Mouse (Mus musculus): Measurements from ENCODE around the gene Mier1.

DNA sequence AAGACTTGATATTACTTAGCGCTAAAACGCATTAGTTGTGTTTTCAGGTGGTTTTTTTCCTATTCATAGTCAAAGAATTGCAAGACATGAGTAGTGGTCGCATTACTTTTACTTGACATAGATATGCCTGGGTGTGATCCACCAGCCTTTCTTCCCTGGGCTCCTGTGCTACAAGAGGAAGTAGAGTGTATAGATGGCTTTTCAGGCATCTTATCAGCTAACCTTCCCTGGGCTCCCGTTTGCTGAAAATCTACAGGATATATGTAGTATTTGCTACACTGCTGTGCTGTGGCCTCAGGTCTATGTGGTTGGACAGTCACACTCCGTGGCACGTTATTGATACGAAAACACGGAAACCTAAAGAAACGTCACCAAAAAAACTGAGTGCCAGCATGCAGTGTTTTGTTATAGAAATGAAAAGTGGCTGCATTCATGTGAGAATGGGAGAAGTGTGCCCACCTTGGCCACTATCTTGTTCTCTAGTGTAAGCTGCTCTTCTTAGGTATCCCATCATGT lies 6.7 kb downstream of the Mier1 start:
- no peak for TF ChIP-seq POLR2A (IDR thresholded peaks at IDR 0.05; ENCODE audit: borderline replicate concordance, extremely low read depth, insufficient read depth, insufficient read length, poor library complexity, severe bottlenecking)
- TF ChIP-seq CTCF (IDR thresholded peaks at IDR 0.05; ENCODE audit: borderline replicate concordance, extremely low read depth, insufficient read depth, insufficient read length) = no peak
